Mouse (Mus musculus) liver, embryonic 12.5 days (tissue): Measurements from ENCODE around the gene Camta1. TPM values are rescaled to one million over a fixed set of nuclear protein-coding genes. Genes with fewer than 3 reads are reported as not detected.

Experiments used
- ATAC-seq: fragments of 200-750 bp; cut with Nextera tagmentation; 2 replicates; pipeline ENCODE4 v1.8.0; 2017; ENCODE audit warnings: moderate number of reproducible peaks, mild to moderate bottlenecking, moderate library complexity
- H3K27ac ChIP-seq: fragments of 300-500 bp; sonication (generic); 2 replicates; pipeline ENCODE4 v1.5.1; 2016; ENCODE audit warnings: mild to moderate bottlenecking
- H3K27me3 ChIP-seq: fragments of 300-500 bp; sonication (generic); replicated peaks from 2 replicates; pipeline ENCODE4 v1.6.1; 2016; ENCODE audit warnings: mild to moderate bottlenecking, moderate library complexity
- H3K36me3 ChIP-seq: fragments of 300-500 bp; sonication (generic); 2 replicates; pipeline ENCODE4 v1.6.1; 2016; ENCODE audit warnings: mild to moderate bottlenecking, moderate library complexity
- H3K4me1 ChIP-seq: fragments of 300-500 bp; sonication (generic); 2 replicates; pipeline ENCODE4 v1.6.1; 2016
- H3K4me2 ChIP-seq: fragments of 300-500 bp; sonication (generic); 2 replicates; pipeline ENCODE4 v1.6.1; 2016; ENCODE audit warnings: mild to moderate bottlenecking, moderate library complexity
- H3K4me3 ChIP-seq: fragments of 300-500 bp; sonication (generic); 2 replicates; pipeline ENCODE4 v1.5.1; 2016; ENCODE audit warnings: mild to moderate bottlenecking, moderate library complexity
- H3K9ac ChIP-seq: fragments of 300-500 bp; sonication (generic); 2 replicates; pipeline ENCODE4 v1.6.1; 2016; ENCODE audit warnings: mild to moderate bottlenecking, moderate library complexity
- H3K9me3 ChIP-seq: fragments of 300-500 bp; sonication (generic); replicated peaks from 2 replicates; pipeline ENCODE4 v1.6.1; 2016; ENCODE audit warnings: mild to moderate bottlenecking, moderate library complexity
- WGBS: fragments of 180-500 bp; shearing (Covaris S2); methylation state at CpG from one replicate; pipeline ENCODE4 v1.1.7; 2016; ENCODE audit not compliant: insufficient replicate concordance; 5-methylcytosine and 5-hydroxymethylcytosine counted together
- polyA plus RNA-seq: library from polyadenylated mRNA; unstranded; fragments of >200 nt; fragmentation: Nextera tagmentation; extraction: Ambion mirVana; gene quantifications from 2 replicates; pipeline ENCODE4 v1.2.1, GENCODE M21; 2016

Gene Camta1
- polyA plus RNA-seq, 1 experiment from 2014 or later, result 49.6 TPM

DNA sequence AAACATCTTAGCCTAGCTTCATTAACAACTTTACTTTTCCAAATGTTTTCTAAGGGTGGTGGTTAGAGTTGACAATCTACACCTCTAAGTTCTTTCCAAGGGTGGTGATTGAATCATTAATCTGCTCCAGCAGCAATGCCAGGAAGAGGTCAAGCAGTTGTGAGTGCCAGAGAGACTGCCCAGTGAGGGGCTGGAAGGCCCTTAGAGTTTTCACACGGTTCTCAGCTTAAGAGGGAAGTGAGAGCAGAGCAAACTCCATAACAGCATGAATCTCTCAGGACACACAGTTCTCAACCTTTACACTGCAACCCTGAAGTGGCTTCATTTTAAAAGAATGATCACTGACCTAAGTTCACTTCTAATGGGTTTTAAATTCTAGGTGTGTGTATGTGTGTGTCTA lies 886.5 kb downstream of the Camta1 start:
- no peak for ATAC-seq
- no peak overlapping the region for H3K9ac ChIP-seq
- no peaks in the 10 kb centered on the region for H3K27me3 ChIP-seq
- H3K4me1 ChIP-seq, result no peaks in the 10 kb centered on the region
- no peak overlapping the region for H3K4me2 ChIP-seq
- no peak overlapping the region for H3K4me3 ChIP-seq
- H3K36me3 ChIP-seq, result no peaks in the 10 kb centered on the region
- H3K27ac ChIP-seq, result no peak overlapping the region
- 6% methylated on average over 1 of the region's 1 CpGs for WGBS
- H3K9me3 ChIP-seq, result no peaks in the 10 kb centered on the region

DNA sequence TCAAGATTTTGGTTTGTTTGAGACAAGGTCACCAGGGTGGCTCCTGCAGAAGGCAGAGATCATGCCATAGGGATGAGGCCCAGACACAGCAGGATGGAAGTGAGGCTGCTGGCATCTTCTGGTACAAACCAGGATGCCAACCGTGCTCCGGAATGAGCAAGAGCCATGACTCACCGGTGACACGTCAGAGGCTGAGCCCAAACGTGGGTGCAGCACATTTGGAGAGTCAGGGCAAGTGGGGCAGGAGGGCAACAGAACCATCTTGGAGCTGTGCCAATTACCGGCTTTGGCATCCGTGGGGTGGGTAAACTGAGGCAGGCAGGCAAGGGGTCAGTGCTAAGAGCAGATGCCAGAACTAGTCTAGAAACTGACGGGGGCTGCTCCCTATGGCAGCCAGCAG lies 888.4 kb downstream of the Camta1 start:
- Histone ChIP-seq H3K9me3 (no peaks in the 10 kb centered on the region), H3K9ac (no peak overlapping the region), H3K4me1 (no peaks in the 10 kb centered on the region), H3K36me3 (no peaks in the 10 kb centered on the region), H3K4me2 (no peak overlapping the region), H3K27ac (no peak overlapping the region), H3K4me3 (no peak overlapping the region), H3K27me3 (no peaks in the 10 kb centered on the region)
- WGBS, result 60% methylated on average over 8 of the region's 8 CpGs
- no peak for ATAC-seq

DNA sequence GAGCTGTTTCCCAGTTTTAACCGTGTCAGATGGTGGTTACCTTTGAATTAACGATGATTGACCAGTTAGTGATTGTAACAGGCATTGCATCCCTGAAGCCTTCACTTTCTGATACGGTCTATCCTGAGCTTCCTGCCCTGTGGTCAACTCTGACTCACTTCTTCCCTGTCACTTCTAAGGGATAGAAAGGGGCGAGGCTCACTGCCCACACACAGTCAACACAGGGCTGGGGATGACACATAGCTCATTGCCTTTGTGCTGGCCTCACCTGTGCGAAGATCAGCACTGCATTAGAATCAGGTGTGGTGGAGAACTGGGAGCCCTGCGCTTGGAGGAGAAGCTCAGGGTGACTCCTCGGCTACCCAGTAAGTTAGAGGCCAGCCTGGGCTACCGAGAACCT lies 892.7 kb downstream of the Camta1 start:
- H3K9me3 ChIP-seq, result no peaks in the 10 kb centered on the region

GRCm38 (mm10) chr4:150966556-150966955 lies 895.1 kb downstream of the Camta1 start:
- peaks cover 5% of the 10 kb centered on the region; the same call in 1 of the 2 replicates for H3K4me1 ChIP-seq
- H3K27me3 ChIP-seq, result 0 out of 2 replicates have a peak, but pooled peaks cover 10% of the 10 kb centered on the region
- no peaks in the 10 kb centered on the region for H3K9me3 ChIP-seq
- no peak overlapping the region for H3K4me3 ChIP-seq
- H3K4me2 ChIP-seq, result no peak overlapping the region
- WGBS, result 15% methylated on average over 7 of the region's 7 CpGs
- H3K9ac ChIP-seq, result no peak overlapping the region
- ATAC-seq, result no peak
- no peak overlapping the region for H3K27ac ChIP-seq
- no peaks in the 10 kb centered on the region for H3K36me3 ChIP-seq

More for the DNA sequence above, 892.7 kb downstream of the Camta1 start:
- 64% methylated on average over 8 of the region's 8 CpGs for WGBS
- peaks cover 5% of the 10 kb centered on the region; the same call in 1 of the 2 replicates for H3K4me1 ChIP-seq
- H3K4me2 ChIP-seq, result no peak overlapping the region
- no peaks in the 10 kb centered on the region for H3K36me3 ChIP-seq
- no peak overlapping the region for H3K9ac ChIP-seq
- H3K27ac ChIP-seq, result no peak overlapping the region
- no peak for ATAC-seq
- H3K4me3 ChIP-seq, result no peak overlapping the region
- 0 out of 2 replicates have a peak, but pooled peaks cover 1% of the 10 kb centered on the region for H3K27me3 ChIP-seq

DNA sequence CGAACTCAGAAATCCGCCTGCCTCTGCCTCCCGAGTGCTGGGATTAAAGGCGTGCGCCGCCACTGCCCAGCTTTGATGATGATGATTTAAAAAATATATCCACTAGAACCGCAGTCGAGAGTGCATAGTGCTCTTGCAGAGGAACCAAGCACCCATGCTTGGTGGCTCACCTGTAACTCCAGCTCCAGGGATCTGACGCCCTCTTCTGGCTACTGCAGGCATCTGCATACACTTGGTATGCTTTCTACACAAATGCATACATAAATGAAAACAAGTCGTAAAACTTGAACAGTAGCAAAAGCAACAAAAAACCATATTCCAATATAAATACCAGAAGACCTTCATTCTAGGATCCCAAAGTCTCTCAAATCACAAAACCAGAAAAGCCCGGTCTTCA lies 896.1 kb downstream of the Camta1 start:
- 58% methylated on average over 11 of the region's 11 CpGs for WGBS
- Histone ChIP-seq H3K9ac (no peak overlapping the region), H3K36me3 (no peaks in the 10 kb centered on the region), H3K4me3 (no peak overlapping the region), H3K27ac (no peak overlapping the region), H3K27me3 (0 out of 2 replicates have a peak, but pooled peaks cover 10% of the 10 kb centered on the region), H3K4me2 (no peak overlapping the region), H3K9me3 (no peaks in the 10 kb centered on the region), H3K4me1 (peaks cover 5% of the 10 kb centered on the region; the same call in 1 of the 2 replicates)
- no peak for ATAC-seq

GRCm38 (mm10) chr4:150964635-150965554 lies 896.8 kb downstream of the Camta1 start:
- Histone ChIP-seq H3K36me3 (no peaks in the 10 kb centered on the region), H3K9me3 (no peaks in the 10 kb centered on the region), H3K4me1 (peaks cover 5% of the 10 kb centered on the region; the same call in 1 of the 2 replicates), H3K4me2 (peak overlapping the region; percentile 66), H3K4me3 (peak overlapping the region; percentile 35), H3K27ac (no peak overlapping the region), H3K9ac (no peak overlapping the region), H3K27me3 (0 out of 2 replicates have a peak, but pooled peaks cover 10% of the 10 kb centered on the region)
- WGBS, result 10% methylated on average over 25 of the region's 25 CpGs
- ATAC-seq, result peak; percentile 70

- ATAC-seq, result no peak
- H3K27ac ChIP-seq, result no peak overlapping the region
- 70% methylated on average over 2 of the region's 2 CpGs for WGBS
Measured at GRCm38 (mm10) chr4:150963711-150964110, 898.0 kb downstream of the Camta1 start.

GRCm38 (mm10) chr4:150962231-150962630 lies 899.4 kb downstream of the Camta1 start:
- Histone ChIP-seq H3K9me3 (no peaks in the 10 kb centered on the region), H3K9ac (no peak overlapping the region), H3K4me1 (peaks cover 5% of the 10 kb centered on the region), H3K27ac (no peak overlapping the region), H3K4me2 (no peak overlapping the region), H3K27me3 (0 out of 2 replicates have a peak, but pooled peaks cover 10% of the 10 kb centered on the region), H3K36me3 (no peaks in the 10 kb centered on the region), H3K4me3 (no peak overlapping the region)
- WGBS, result 57% methylated on average over 6 of the region's 6 CpGs
- no peak for ATAC-seq

More at GRCm38 (mm10) chr4:150963711-150964110, 898.0 kb downstream of the Camta1 start:
- H3K9me3 ChIP-seq, result no peaks in the 10 kb centered on the region
- H3K4me2 ChIP-seq, result no peak overlapping the region
- H3K4me3 ChIP-seq, result no peak overlapping the region
- H3K4me1 ChIP-seq, result peaks cover 5% of the 10 kb centered on the region
- no peaks in the 10 kb centered on the region for H3K36me3 ChIP-seq
- 0 out of 2 replicates have a peak, but pooled peaks cover 10% of the 10 kb centered on the region for H3K27me3 ChIP-seq
- no peak overlapping the region for H3K9ac ChIP-seq

- H3K9ac ChIP-seq, result no peak overlapping the region
Measured at GRCm38 (mm10) chr4:150958536-150958935, 903.1 kb downstream of the Camta1 start.

DNA sequence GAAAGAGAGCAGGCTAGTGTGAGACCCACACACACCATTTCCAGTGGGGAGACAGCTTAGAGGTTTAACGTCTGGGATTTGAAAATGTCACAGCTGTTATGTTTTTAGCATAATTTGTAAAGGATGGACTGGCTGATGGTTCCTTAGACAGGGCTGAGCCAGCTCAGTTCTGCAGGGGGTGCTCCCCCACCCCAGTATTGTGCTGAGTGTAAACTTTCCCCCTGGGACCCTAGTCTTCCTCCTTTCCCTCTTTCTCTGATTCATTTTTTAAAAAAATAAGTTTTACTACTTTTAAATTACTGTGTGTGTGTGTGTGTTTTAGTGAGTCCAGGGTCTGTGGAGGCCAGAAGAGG lies 904.6 kb downstream of the Camta1 start:
- ATAC-seq, result no peak
- Histone ChIP-seq H3K9me3 (no peaks in the 10 kb centered on the region), H3K4me1 (no peaks in the 10 kb centered on the region; the same call in 1 of the 2 replicates), H3K4me2 (no peak overlapping the region), H3K27ac (no peak overlapping the region), H3K36me3 (no peaks in the 10 kb centered on the region), H3K4me3 (no peak overlapping the region), H3K9ac (no peak overlapping the region), H3K27me3 (peaks cover under 1% of the 10 kb centered on the region; the same call in 1 of the 2 replicates)
- 43% methylated on average over 1 of the region's 1 CpGs for WGBS

More at GRCm38 (mm10) chr4:150958536-150958935, 903.1 kb downstream of the Camta1 start:
- Histone ChIP-seq H3K27me3 (peaks cover 5% of the 10 kb centered on the region; the same call in 1 of the 2 replicates), H3K4me3 (no peak overlapping the region), H3K4me1 (no peaks in the 10 kb centered on the region; the same call in 1 of the 2 replicates), H3K27ac (no peak overlapping the region), H3K4me2 (no peak overlapping the region), H3K36me3 (no peaks in the 10 kb centered on the region), H3K9me3 (no peaks in the 10 kb centered on the region)
- WGBS, result 53% methylated on average over 7 of the region's 7 CpGs
- no peak for ATAC-seq

- Histone ChIP-seq H3K9me3 (no peaks in the 10 kb centered on the region), H3K4me1 (no peaks in the 10 kb centered on the region; the same call in 1 of the 2 replicates), H3K4me3 (no peak overlapping the region), H3K36me3 (no peaks in the 10 kb centered on the region), H3K9ac (no peak overlapping the region), H3K4me2 (no peak overlapping the region), H3K27me3 (peaks cover 4% of the 10 kb centered on the region; the same call in 1 of the 2 replicates), H3K27ac (no peak overlapping the region)
- no peak for ATAC-seq
- 67% methylated on average over 13 of the region's 13 CpGs for WGBS
Measured at GRCm38 (mm10) chr4:150956369-150957105, 905.1 kb downstream of the Camta1 start.

DNA sequence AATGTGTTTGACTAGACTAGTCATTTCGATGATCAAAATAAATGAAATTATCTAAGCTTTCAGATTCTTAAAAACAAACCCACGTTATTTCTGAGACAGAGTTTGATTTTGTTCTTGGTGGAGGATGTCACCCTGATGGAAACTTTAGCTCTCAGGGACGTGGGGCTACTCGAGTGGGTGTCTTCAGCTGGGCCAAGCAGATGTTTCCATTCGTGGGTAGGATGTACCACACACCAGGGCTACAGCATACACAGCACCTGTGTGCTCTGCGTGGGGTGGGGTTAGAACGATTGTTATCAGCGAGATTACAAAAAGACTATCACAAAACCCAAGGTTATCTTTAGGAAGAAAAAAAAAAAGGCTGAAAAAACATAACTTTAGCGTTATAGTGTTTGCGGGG lies 910.7 kb downstream of the Camta1 start:
- Histone ChIP-seq H3K4me2 (no peak overlapping the region), H3K9ac (no peak overlapping the region), H3K4me1 (no peaks in the 10 kb centered on the region), H3K36me3 (no peaks in the 10 kb centered on the region), H3K9me3 (no peaks in the 10 kb centered on the region), H3K4me3 (no peak overlapping the region), H3K27ac (no peak overlapping the region), H3K27me3 (peaks cover 4% of the 10 kb centered on the region)
- 61% methylated on average over 10 of the region's 10 CpGs for WGBS
- ATAC-seq, result no peak
